Mouse (Mus musculus): Measurements from ENCODE around the gene C8b. TPM values are rescaled to one million over a fixed set of nuclear protein-coding genes. Genes with fewer than 3 reads are reported as not detected.

C8b gene
- not detected for total RNA-seq (2023)

GRCm38 (mm10) chr4:104766065-104766464, at the start of gene C8b:
C8b (plus strand) TSS chr4:104766317.

Other genes starting within 250 kb of the C8b start
- gene Gm17662, start 91.0 kb downstream of the C8b start, total RNA-seq (2023): not detected
- gene C8a, start 110.1 kb downstream of the C8b start, total RNA-seq (2023): not detected
- under 1 TPM in 1 of 2 experiments, not detected in 1; 0.21 TPM for gene Fyb2, start 147.1 kb downstream of the C8b start, total RNA-seq (2023)